Comparison of ENCODE assay signal across 24 mouse cellular contexts in genomic region chr12:16880077-16880476, GRCm38 (mm10).
"Had no signal": no experiment of that assay in that cellular context is flagged by ENCODE, and none has a peak within 500 bp of the region (broad histone marks: within the 10 kb centered on the region; RNA-seq: fewer than 3 reads in every experiment).

No protein-coding gene starts in this region.

- H3K4me1 ChIP-seq: limb, embryonic 12.5 days had no signal

- H3K36me3 ChIP-seq: heart, embryonic 10.5 days; heart, embryonic 13.5 days; heart, embryonic 15.5 days; hindbrain, embryonic 13.5 days; hindbrain, embryonic 15.5 days; kidney, embryonic 15.5 days; limb, embryonic 10.5 days; limb, embryonic 12.5 days had no signal

- DNase-seq: forebrain, postnatal 0 days; gastrocnemius, postnatal 14 days; gastrocnemius, postnatal 36 days; heart, adult 18-20 months; heart, postnatal 14 days; heart, postnatal 36 days; kidney, adult 11 months; kidney, adult 2 months; kidney, adult 9 months; kidney, postnatal 25 days; kidney, postnatal 4 days had no signal

- ATAC-seq: forebrain, postnatal 0 days; hindbrain, postnatal 0 days; intestine, embryonic 16.5 days had no signal

- H3K9ac ChIP-seq: forebrain, postnatal 0 days; heart, embryonic 13.5 days; heart, embryonic 15.5 days; hindbrain, embryonic 13.5 days; hindbrain, embryonic 15.5 days; kidney, embryonic 15.5 days; limb, embryonic 12.5 days had no signal

- H3K27me3 ChIP-seq: heart, embryonic 13.5 days; heart, embryonic 15.5 days; hindbrain, embryonic 13.5 days; hindbrain, embryonic 15.5 days; kidney, embryonic 15.5 days; limb, embryonic 12.5 days had no signal

- H3K27ac ChIP-seq: heart, embryonic 10.5 days; heart, embryonic 13.5 days; heart, embryonic 15.5 days; hindbrain, embryonic 13.5 days; hindbrain, embryonic 15.5 days; hindbrain, postnatal 0 days; kidney, embryonic 15.5 days; kidney, postnatal 0 days; layer of hippocampus, adult 2 months; left cerebral cortex, adult 2 months; limb, embryonic 10.5 days; limb, embryonic 12.5 days had no signal

- H3K4me3 ChIP-seq: heart, embryonic 10.5 days; heart, embryonic 13.5 days; heart, embryonic 15.5 days; hindbrain, embryonic 13.5 days; hindbrain, embryonic 15.5 days; kidney, embryonic 15.5 days; layer of hippocampus, adult 2 months; left cerebral cortex, adult 2 months; limb, embryonic 10.5 days; limb, embryonic 12.5 days had no signal

- H3K9me3 ChIP-seq: heart, embryonic 10.5 days; heart, embryonic 13.5 days; heart, embryonic 15.5 days; hindbrain, embryonic 13.5 days; hindbrain, embryonic 15.5 days; kidney, embryonic 15.5 days; limb, embryonic 10.5 days; limb, embryonic 12.5 days had no signal

- H3K4me2 ChIP-seq: heart, embryonic 13.5 days; heart, embryonic 15.5 days; hindbrain, embryonic 13.5 days; hindbrain, embryonic 15.5 days; kidney, embryonic 15.5 days; limb, embryonic 12.5 days had no signal
